Mouse (Mus musculus) embryonic facial prominence, embryonic 14.5 days (tissue): ENCODE data around the gene Phlpp1. TPM values are rescaled to one million over a fixed set of nuclear protein-coding genes. Genes with fewer than 3 reads are reported as not detected.

Source experiments
- ATAC-seq: fragments of 200-750 bp; cut with Nextera tagmentation; 2 replicates; pipeline ENCODE4 v1.8.0; 2017; ENCODE audit warnings: low read depth, moderate number of reproducible peaks, moderate TSS enrichment
- DNase-seq: peaks from one replicate; pipeline ENCODE4 v3.0.0-alpha.2; 2015; ENCODE audit warnings: low spot score
- H3K27ac ChIP-seq: fragments of 300-500 bp; sonication (generic); replicated peaks from 2 replicates; pipeline ENCODE4 v1.5.1; 2014; ENCODE audit warnings: low read depth, mild to moderate bottlenecking, low read length, moderate library complexity
- H3K27me3 ChIP-seq: fragments of 300-500 bp; sonication (generic); replicated peaks from 2 replicates; pipeline ENCODE4 v1.6.1; 2014; ENCODE audit warnings: low read length; ENCODE audit not compliant: control insufficient read depth, insufficient read depth
- H3K36me3 ChIP-seq: fragments of 300-500 bp; sonication (generic); 2 replicates; pipeline ENCODE4 v1.6.1; 2014; ENCODE audit warnings: low read length, mixed read lengths; ENCODE audit not compliant: control insufficient read depth, insufficient read depth
- H3K4me1 ChIP-seq: fragments of 300-500 bp; sonication (generic); 2 replicates; pipeline ENCODE4 v1.6.1; 2014; ENCODE audit warnings: antibody characterized with exemption, low read length; ENCODE audit not compliant: control insufficient read depth, insufficient read depth
- H3K4me2 ChIP-seq: fragments of 300-500 bp; sonication (generic); 2 replicates; pipeline ENCODE4 v1.6.1; 2014; ENCODE audit warnings: low read depth, mild to moderate bottlenecking, low read length, moderate library complexity, mixed read lengths
- H3K4me3 ChIP-seq: fragments of 300-500 bp; sonication (generic); 2 replicates; pipeline ENCODE4 v1.5.1; 2014; ENCODE audit warnings: low read depth, mild to moderate bottlenecking, low read length
- H3K9ac ChIP-seq: fragments of 300-500 bp; sonication (generic); 2 replicates; pipeline ENCODE4 v1.6.1; 2014; ENCODE audit warnings: low read depth, mild to moderate bottlenecking, low read length, moderate library complexity, mixed read lengths
- H3K9me3 ChIP-seq: fragments of 300-500 bp; sonication (generic); 2 replicates; pipeline ENCODE4 v1.6.1; 2016; ENCODE audit warnings: low read length; ENCODE audit not compliant: control insufficient read depth
- WGBS: fragments of 180-500 bp; shearing (Covaris S2); extraction: QIAGEN DNeasy Blood & Tissue Kit; methylation state at CpG from one replicate; pipeline ENCODE4 v1.1.7; 2014; 5-methylcytosine and 5-hydroxymethylcytosine counted together
- polyA plus RNA-seq: library from polyadenylated mRNA; unstranded; fragments of >200 nt; fragmentation: Nextera tagmentation; extraction: Ambion mirVana; gene quantifications from 2 replicates; pipeline ENCODE4 v1.2.1, GENCODE M21; 2014

Gene Phlpp1
- polyA plus RNA-seq, 1 experiment from 2014 or later = 5.1 TPM

GRCm38 (mm10) chr1:106184780-106185460, 13.4 kb downstream of the Phlpp1 start:
- ATAC-seq (no peak), DNase-seq (no peak)
- H3K4me3 ChIP-seq = no peak overlapping the region
- no peak overlapping the region for H3K4me2 ChIP-seq
- H3K27ac ChIP-seq = no peak overlapping the region
- H3K9ac ChIP-seq = no peak overlapping the region
- peaks cover 3% of the 10 kb centered on the region; the same call in 1 of the 2 replicates for H3K4me1 ChIP-seq
- H3K27me3 ChIP-seq = no peaks in the 10 kb centered on the region
- 39% methylated on average over 4 of the region's 4 CpGs for WGBS
- H3K36me3 ChIP-seq = no peaks in the 10 kb centered on the region
- H3K9me3 ChIP-seq = no peaks in the 10 kb centered on the region

- H3K9ac ChIP-seq = no peak overlapping the region
- H3K4me2 ChIP-seq = no peak overlapping the region
- ATAC-seq = peak; percentile 47; the same call in 1 of the 2 replicates
- H3K27me3 ChIP-seq = no peaks in the 10 kb centered on the region
- no peaks in the 10 kb centered on the region for H3K9me3 ChIP-seq
- no peaks in the 10 kb centered on the region for H3K36me3 ChIP-seq
- no peak overlapping the region for H3K27ac ChIP-seq
- no peak for DNase-seq
- 41% methylated on average over 2 of the region's 2 CpGs for WGBS
- peaks cover 3% of the 10 kb centered on the region; the same call in 1 of the 2 replicates for H3K4me1 ChIP-seq
- H3K4me3 ChIP-seq = no peak overlapping the region
Observed at GRCm38 (mm10) chr1:106185461-106185924, 13.9 kb downstream of the Phlpp1 start.

- ATAC-seq = no peak
- no peak overlapping the region for H3K27ac ChIP-seq
- no peak overlapping the region for H3K4me2 ChIP-seq
- H3K27me3 ChIP-seq = no peaks in the 10 kb centered on the region
- H3K4me1 ChIP-seq = peaks cover 3% of the 10 kb centered on the region; the same call in 1 of the 2 replicates
- no peak overlapping the region for H3K9ac ChIP-seq
- 30% methylated on average over 2 of the region's 2 CpGs for WGBS
- H3K4me3 ChIP-seq = no peak overlapping the region
- no peaks in the 10 kb centered on the region for H3K36me3 ChIP-seq
- no peak for DNase-seq
- H3K9me3 ChIP-seq = no peaks in the 10 kb centered on the region
Observed at GRCm38 (mm10) chr1:106186062-106186461, 14.5 kb downstream of the Phlpp1 start.

GRCm38 (mm10) chr1:106187480-106187879, 15.9 kb downstream of the Phlpp1 start:
- Histone ChIP-seq H3K4me3 (no peak overlapping the region), H3K27me3 (no peaks in the 10 kb centered on the region)

GRCm38 (mm10) chr1:106188756-106189155, 17.2 kb downstream of the Phlpp1 start:
- WGBS = 91% methylated on average over 3 of the region's 3 CpGs
- peaks cover 3% of the 10 kb centered on the region; the same call in 1 of the 2 replicates for H3K4me1 ChIP-seq
- no peak for DNase-seq

More at GRCm38 (mm10) chr1:106187480-106187879, 15.9 kb downstream of the Phlpp1 start:
- no peak overlapping the region for H3K9ac ChIP-seq
- ATAC-seq (no peak), DNase-seq (no peak)
- H3K27ac ChIP-seq = no peak overlapping the region
- H3K4me2 ChIP-seq = no peak overlapping the region
- no peaks in the 10 kb centered on the region for H3K9me3 ChIP-seq
- no peaks in the 10 kb centered on the region for H3K36me3 ChIP-seq
- peaks cover 3% of the 10 kb centered on the region; the same call in 1 of the 2 replicates for H3K4me1 ChIP-seq

GRCm38 (mm10) chr1:106189311-106189710, 17.8 kb downstream of the Phlpp1 start:
- no peak overlapping the region for H3K9ac ChIP-seq
- WGBS = 92% methylated on average over 5 of the region's 5 CpGs
- no peaks in the 10 kb centered on the region for H3K36me3 ChIP-seq
- no peak overlapping the region for H3K27ac ChIP-seq
- peaks cover 3% of the 10 kb centered on the region; the same call in 1 of the 2 replicates for H3K4me1 ChIP-seq
- no peaks in the 10 kb centered on the region for H3K27me3 ChIP-seq
- no peak overlapping the region for H3K4me3 ChIP-seq
- DNase-seq = no peak
- no peak overlapping the region for H3K4me2 ChIP-seq
- ATAC-seq = no peak
- no peaks in the 10 kb centered on the region for H3K9me3 ChIP-seq

More at GRCm38 (mm10) chr1:106188756-106189155, 17.2 kb downstream of the Phlpp1 start:
- Histone ChIP-seq H3K4me2 (no peak overlapping the region), H3K4me3 (no peak overlapping the region), H3K9me3 (no peaks in the 10 kb centered on the region), H3K27me3 (no peaks in the 10 kb centered on the region), H3K27ac (no peak overlapping the region), H3K36me3 (no peaks in the 10 kb centered on the region), H3K9ac (no peak overlapping the region)
- no peak for ATAC-seq

GRCm38 (mm10) chr1:106190695-106191094, 19.1 kb downstream of the Phlpp1 start:
- WGBS = 69% methylated on average over 3 of the region's 3 CpGs
- no peak for ATAC-seq
- no peak for DNase-seq
- H3K4me2 ChIP-seq = no peak overlapping the region
- H3K36me3 ChIP-seq = no peaks in the 10 kb centered on the region
- no peak overlapping the region for H3K27ac ChIP-seq
- H3K27me3 ChIP-seq = no peaks in the 10 kb centered on the region
- H3K4me3 ChIP-seq = no peak overlapping the region
- H3K9ac ChIP-seq = no peak overlapping the region
- H3K9me3 ChIP-seq = no peaks in the 10 kb centered on the region
- H3K4me1 ChIP-seq = no peaks in the 10 kb centered on the region

GRCm38 (mm10) chr1:106191885-106192284, 20.3 kb downstream of the Phlpp1 start:
- H3K9me3 ChIP-seq = no peaks in the 10 kb centered on the region
- H3K36me3 ChIP-seq = no peaks in the 10 kb centered on the region
- ATAC-seq (no peak), DNase-seq (no peak)
- no peaks in the 10 kb centered on the region for H3K27me3 ChIP-seq
- no peak overlapping the region for H3K4me2 ChIP-seq
- no peak overlapping the region for H3K4me3 ChIP-seq
- no peak overlapping the region for H3K9ac ChIP-seq
- no peaks in the 10 kb centered on the region for H3K4me1 ChIP-seq
- H3K27ac ChIP-seq = no peak overlapping the region
- 50% methylated on average over 8 of the region's 8 CpGs for WGBS
